Mouse (Mus musculus): ENCODE results near the gene Tmem51.
"Not testable (repeated sequence)": the region's sequence is repeated elsewhere in the genome, so short reads cannot be mapped to it uniquely, and the experiment has no call there.

The Tmem51 gene

DNA sequence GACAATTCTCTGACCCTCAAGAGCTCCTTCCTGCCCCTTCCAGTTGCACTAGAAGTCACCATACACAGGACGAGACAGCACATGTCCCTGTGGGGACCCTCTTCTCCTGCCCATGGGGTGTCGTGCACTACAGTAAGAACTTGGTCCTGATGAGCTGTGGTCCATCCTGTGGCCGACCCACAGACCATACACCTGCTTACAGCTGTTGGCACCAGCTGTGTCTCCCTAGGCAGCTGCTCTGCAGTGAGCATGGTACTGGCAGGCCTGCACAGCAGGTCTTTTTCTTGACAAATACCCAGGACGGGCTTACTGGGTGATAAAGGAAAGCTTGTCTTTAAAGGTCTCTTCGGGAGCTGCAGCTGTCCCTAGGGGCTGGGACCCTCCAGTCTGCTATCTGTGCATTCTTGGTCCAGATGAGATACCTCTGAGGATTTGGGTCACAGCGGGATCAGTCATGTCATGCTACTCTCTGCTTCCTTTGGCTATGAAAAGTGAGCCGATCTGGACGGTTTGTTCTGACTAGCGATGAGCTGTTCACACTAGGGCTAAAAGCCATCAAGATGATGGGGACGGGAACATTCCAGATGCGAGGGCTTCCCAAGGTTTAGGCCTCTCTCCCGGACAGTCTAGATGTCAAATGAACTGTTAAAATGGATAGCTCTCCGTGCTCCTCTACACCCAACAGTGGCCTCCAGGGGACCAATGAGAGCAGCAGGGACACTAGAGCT lies 24.8 kb downstream of the Tmem51 start:
- DNase-seq: no peak

DNA sequence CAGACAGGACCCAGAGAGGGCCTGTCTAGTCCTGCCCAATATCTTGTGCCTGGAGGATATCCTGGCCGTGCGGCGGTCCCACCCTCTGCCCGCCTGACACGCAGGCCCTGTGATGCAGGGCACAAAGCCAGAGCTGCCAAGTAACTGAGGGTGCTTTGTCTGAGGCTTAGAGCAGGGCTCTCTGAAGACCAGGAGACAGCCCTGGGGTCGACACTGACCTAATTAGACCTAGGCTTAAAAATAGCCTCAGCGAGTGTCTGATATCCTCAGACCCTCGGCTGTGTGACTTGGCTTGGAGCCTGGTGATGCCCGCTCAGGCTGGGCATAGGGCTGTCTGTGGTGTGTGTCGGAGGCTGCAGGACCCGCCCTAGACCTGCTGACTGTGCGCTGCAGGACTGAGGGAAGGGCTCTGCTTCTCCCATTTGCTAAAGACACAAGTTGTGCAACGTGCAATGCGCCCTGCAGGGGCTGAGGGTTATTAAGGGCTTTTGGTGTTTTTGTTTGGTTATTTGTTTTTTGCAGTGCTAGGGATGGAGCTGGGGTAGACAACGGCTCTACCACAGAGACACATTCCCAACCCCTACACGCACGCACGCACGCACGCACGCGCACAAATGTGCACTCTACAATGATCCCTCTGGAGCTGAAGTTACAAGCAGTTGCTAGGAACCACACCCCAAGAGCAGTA lies 26.4 kb downstream of the Tmem51 start:
- DNase-seq: peak; percentile 60 to 62

DNA sequence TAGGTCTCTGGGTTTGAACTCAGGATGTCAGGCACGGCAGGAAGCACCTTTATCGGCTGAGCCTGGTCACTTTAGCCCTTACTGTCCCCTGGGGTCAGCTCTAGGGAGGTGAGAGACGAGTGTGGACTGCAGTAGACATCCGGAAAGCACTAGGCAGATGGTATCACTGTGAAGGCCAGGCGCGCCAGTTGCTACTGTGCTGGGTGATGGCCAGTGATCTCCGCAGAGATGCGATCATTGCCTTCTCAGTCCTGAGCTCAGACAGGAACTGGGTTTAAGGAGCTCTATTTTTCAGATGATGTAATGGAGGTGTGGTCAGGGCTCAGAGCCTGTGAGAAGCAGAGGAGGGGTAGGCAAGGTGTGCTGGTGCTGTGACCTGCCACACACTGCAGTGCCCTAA lies 28.5 kb downstream of the Tmem51 start:
- peak; percentile 78 to 82 for DNase-seq

DNA sequence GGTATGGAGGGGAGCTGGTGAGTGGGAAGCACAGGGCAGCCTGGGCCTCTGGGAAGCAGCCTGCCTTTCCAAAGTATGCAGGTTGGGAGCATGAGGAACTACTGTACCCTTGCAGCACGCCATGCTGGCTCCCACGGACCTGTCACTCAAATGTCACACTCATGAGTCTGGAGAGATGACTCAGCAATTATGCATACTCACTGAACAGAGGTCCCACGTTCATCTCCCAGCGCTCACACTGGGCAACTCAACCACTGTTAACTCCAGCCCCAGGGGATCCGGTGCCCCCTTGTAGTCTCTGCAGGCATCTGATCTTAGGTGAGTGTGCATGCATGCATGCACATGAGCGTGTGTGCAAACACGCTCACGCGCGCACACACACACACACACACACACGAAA lies 29.5 kb downstream of the Tmem51 start:
- no peak for DNase-seq

DNA sequence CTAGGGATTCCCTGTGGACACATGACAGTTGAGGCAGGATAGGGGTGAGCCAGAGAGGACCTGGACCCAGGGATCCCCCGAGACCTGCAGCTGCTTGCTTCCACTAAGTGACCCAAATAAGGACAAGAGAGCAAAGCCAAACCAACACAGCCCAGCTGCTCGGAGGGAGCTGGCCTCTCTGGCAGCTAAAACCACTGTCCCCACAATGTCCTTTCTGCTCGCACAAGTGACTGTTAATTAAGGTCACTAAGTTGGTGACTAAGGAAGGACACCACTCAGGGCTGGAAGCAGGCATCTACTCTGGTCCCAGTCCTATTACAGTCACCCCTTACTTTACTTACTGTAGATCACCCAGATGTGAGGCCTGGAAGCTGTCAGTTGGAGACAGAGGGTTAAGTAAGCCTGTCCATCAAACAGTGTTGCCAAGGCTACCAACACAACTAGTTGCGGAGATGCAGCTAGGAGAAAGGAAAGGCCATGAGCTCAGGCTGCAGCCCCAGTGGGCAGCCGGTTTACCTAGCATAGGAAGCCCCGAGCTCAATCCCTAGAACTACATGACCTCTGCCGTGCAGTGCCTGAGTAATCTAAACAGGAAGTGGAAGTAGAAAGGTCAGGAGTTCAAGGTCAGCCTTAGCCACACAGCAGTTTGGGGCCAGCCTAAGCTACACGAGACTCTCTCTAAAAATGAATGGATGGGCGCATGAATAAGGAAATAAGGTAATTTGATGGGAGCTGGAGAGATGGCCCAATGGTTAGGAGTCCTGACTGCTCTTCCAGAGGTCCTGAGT lies 30.2 kb downstream of the Tmem51 start:
- no peak for DNase-seq

DNA sequence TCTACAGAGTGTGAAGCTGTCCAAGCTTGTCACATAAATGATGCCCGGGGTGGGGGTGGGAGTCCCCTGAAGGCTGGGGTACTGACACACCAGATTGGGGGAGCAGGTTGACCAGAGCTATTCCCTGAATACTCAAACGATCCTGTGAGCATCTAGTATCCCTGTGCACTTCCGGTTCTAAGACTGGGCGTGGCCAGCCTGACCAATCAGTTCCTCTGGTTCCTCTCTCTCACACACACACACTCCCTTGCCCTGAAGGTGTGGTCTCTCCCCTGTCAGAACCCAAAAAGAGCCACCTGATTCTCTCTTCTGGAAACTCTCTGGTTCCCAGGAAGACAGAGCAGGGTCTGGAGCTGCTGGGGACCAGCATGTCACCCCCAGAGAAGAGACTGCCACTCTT lies 30.8 kb downstream of the Tmem51 start:
- no peak for DNase-seq

DNA sequence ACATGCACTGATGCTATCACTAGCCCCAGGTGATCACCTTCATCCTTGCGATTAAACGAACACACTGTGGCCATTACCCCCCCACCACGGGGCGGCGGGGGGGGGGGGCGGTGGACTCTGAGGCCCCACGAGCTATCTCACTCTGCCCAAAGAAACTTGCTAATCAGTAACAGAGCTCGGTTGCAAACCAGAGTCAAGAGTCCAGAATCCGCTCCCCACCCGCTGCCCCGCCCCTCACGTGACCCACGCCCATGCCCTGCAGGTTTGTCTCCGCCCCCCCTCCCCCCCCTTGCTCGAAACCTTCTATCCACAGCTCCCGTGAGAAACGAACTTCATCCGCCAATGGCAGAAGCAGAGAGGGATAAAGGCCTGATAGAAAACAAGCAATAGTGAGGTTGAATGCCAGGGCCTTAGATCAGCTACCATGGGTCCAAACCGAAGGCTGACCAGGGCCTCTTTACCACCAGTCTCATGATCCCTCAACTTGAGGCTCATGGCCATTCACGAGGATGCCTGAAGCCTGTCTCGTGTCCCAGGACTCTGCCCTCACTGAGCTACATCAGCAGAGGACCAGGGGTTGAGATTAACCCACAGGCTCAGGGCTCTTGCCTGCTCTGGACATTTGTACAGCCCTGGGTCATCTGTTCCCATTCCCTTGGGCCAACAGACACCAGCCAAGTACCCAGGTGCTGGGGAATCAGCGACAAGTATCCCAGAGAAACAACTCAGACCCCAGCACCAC lies 31.5 kb downstream of the Tmem51 start:
- no peak for DNase-seq

DNA sequence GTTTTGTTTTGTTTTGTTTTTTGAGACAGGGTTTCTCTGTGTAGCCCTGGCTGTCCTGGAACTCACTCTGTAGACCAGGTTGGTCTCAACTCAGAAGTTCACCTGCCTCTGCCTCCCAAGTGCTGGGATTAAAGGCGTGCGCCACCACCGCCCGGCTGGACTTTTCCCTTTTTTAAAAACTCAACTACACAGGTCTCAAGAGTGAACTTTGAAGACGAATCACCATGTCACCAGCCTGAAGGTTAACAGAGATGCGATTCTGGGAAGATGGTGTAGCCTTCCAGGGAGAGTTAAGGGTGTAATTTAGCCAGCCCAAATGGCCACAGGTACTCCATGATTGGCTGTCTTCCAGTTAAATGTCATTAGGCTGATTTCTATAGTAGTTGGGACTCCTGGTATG lies 32.2 kb downstream of the Tmem51 start:
- not testable (repeated sequence) for DNase-seq

DNA sequence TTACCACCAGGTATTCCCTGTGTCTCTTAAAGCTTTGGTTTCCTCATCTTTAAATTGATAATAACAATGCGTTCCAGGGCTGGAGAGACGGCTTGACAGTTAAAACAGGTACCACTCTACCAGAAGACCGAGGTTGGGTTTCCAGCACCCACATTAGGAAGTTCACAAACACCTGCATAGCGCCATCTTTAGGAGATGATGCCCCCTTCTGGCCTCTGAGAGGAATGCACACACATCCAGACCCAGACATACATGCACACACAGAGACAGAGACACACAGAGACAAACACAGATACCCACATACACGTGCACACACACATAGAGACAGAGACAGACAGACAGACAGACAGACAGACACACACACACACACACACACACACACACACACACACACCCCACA lies 34.1 kb downstream of the Tmem51 start:
- DNase-seq: no peak

DNA sequence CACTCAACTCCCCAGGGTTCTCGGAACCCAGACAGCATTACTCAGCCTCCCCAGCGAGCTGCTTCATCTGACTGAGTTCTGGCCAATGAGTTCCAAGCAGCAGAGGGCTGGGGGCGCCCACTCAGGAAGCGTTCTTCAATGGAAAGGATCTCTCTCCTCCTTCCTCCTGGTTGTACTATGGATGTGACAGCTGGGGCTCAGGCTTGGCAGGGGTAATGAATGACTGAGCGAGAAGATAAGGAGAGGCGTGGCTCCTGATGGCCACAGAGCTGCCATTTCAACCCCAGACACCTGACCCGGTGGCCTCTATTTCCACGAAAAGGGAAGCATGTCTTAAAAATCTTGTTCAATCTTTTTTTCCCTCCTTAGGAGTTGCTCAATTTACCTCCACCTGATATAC lies 35.7 kb downstream of the Tmem51 start:
- no peak for DNase-seq

DNA sequence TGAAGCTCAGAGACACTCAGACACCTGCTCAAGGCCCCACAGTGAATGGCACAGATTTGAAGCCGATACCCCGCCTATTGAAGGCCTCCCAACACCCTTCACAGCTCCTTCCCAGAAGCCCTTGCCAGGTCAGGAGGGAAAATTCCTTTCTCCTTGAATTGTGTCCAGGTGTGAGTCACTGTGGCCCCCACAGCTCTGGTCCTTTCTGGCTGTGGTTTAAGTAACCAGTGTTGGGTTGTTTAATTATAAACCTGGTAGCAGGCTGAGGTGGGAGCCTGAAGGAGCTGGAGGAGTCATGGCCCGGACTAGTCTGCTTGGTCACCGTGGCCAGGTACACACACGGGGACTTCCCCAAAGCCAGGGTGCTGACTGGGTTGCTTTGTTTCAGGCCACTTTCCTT lies 37.1 kb downstream of the Tmem51 start:
- no peak for DNase-seq

DNA sequence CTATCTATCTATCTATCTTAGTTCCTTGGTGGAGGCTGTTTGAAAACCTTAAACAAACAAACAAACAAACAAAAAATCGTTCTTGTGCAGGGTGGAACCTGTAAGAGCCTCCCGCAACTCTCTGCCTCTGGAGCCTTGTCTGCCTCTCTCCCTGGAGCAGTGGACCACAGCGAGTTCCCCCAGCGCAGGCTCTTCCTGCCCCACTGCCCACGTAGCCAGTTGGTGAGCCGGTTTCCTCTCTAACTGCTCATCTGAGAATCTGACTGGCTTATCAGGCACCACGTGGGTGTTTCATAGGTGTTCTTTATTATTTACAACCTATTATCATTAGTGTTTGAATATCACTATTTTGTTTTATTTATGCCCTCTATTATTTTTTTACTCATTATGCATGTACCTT lies 37.6 kb downstream of the Tmem51 start:
- DNase-seq: no peak

DNA sequence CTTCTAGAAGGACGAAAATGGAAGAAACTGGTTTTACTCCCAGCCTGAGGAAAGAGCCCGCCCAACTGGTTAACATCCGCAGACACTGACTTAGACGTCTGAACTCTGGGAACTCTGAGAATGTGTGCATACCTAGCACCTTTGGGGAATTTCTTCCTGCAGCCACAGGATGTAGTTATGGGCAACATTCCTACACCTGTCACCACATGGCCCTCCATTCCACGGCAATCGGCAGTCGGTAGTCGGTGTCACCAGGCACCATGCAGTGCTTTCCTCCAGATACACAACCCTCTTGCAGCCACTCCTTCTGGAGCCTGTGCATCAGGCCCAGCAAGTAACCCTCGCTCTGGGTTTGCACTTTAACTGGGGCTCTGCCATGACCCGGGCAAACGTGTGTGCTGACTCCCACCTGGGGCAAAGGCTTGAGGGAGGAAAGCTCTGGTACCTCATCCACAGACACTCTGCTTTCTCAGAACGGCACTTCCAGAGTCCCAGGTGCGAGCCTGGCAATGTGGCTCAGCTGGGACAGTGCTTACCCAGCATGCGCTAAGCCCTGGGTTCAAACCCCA lies 38.4 kb downstream of the Tmem51 start:
- no peak for DNase-seq

DNA sequence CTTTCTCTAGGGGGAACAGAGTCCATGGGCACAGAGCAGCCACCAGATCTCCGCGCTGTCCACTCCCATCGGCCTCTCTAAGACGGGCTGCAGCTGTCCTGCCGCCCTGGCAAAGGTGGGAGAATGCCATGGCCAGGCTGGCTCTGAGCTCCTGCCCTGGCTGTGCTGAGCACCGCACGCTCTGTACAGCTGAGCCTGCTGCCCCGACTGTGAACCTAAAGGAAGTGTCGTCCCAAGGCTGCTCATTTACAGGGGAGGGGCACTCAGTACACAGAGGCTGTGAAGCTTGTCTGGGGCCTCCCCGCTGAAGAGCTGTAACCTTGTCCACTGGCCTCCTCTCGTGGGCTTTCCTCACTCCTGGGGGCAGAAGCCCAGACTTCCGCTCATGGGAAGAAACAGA lies 39.7 kb downstream of the Tmem51 start:
- no peak for DNase-seq

DNA sequence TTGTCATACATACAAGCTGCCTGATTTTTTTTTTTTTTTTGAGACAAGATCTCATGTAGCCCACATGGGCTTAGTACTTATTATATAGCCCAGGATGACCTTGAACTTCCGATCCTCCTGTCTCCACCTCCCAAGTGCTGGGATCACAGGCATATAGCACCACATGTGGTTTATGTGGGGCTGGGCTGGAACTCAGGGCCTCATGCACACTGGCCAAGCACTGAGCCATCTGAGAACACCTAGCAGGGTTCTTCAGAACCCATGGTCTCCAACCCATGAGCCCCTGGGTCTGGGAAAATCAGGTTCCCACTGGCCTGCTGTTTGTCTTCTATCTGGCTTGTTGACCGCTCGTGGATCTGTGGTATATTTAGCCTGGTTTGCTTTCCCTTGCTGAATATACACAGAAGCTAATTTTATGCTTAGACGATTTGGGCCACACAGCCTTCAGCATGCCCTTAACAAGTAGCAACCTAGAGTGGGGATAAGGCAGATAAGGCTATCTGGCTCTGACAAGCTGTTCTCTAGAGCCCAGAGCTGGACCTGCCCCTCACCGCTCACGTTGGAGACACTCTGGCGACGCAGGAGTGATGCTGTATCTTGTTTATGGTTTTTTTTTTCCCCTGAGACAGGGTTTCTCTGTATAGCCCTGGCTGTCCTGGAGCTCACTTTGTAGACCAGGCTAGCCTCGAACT lies 44.3 kb downstream of the Tmem51 start:
- no peak for DNase-seq

DNA sequence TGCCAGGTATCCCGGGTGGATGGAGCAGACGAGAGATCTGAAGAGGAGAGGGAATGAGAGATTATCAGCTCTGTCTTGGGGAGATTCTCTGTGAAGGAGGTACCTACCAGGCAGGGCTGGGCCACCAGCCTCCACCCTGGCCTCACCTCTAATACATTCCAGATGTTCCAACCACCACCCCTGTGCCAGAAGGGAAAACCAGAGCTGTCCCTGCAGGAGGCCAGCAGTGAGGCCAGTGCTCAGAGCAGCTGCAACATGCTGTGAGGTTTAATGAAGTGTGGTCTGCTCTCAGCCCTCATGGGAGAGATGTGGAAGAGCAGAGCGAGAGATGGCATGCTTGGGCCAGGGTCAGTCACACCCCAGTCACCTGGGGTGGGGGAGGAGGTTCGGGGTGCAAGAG lies 46.2 kb downstream of the Tmem51 start:
- no peak for DNase-seq

DNA sequence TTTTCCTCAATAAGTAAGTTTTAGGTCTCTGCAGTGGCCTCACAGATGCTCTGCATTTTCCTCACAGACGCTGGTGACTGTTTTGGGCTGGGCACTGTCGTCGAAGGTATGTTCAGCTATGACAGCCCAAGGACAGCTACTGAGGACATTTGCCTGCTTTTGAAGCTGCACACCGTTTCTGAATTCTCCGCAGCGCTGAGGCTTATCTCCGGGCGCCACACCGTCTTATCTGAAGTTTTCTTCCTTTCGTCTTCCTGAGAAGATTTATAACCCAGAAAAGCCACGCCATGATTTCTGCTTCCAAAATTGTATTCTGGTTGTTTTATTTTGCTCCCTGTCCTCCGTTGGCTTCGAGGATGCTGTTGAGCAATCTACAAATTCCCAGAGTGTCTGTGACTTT lies 55.6 kb downstream of the Tmem51 start:
- no peak for DNase-seq

DNA sequence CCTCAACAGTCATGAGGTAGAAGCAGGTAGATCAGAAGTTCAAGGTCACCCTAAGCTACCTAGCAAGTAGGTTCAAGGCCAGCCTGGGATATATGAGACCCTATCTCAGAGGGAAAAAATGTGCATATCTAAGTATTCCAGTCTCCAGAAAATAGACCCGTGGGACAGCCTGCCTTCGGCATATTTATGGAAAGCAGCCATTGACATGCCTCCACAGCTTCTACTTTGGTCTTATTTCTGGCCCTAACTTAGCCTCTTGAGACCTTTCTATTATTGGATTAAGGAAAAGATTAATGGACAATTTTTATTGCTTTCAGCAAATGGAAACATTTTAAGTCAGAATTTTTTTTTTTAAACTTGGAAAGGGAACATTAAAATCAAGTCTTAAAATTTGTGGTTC lies 57.1 kb downstream of the Tmem51 start:
- no peak for DNase-seq

DNA sequence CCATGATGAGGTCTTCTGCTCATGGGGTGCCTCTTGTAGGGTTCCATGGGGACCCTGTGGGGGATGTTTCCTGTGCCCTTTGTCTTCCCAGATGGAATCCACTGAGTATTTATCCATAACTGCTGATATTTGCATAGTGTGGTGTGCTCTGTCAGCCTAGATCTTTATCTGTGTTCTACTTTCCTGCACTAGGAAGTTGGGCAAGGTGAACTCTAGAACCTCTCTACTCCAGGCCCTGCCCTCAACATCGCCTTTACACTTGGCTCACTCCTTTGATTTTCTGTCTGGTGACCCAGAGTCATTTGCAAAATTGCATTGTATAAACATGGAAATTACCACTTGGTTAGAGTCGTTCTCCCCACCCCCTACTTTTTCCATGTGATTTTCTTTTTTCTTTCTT lies 59.6 kb downstream of the Tmem51 start:
- no peak for DNase-seq

DNA sequence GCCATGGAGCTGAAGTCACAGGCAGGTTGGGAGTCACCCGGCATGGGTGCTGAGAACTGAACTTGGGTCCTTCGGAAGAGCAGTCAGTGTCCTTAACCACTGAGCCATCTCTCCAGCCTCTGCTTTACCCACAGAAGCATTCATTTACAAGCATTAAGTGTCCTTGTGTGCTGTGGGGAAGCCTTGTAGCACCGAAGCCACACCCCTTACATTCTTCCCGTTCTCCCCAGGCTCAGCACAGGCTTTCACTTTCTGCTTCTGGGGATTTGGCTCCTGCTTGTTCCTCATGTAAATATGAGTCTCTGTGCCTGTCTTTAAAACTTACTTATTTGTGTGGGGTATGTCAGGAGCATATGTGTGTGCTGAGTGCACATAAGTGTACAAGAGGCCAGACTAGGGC lies 60.9 kb downstream of the Tmem51 start:
- DNase-seq: no peak

DNA sequence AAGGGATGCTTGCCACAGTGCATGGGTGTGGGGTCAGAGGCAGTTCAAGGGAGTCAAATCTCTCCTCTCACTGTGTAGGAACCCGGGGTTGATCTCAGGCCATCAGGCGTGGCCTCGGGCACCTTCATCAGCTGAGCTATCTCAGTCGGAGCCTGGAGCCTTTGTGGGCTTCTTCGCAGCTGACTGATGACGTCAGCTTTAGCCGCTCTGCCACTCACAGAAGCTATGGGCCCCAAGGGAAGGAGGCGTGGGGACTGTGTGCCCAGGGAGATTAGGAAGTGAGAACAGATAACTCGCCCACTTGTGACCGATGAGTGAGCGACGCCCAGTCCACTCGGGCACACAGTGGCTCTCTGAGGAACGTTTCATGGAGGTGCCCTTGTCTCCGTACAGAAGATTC lies 66.4 kb downstream of the Tmem51 start:
- no peak for DNase-seq
